Mouse (Mus musculus): ENCODE data around the gene Mettl6. TPM values are rescaled to one million over a fixed set of nuclear protein-coding genes. Genes with fewer than 3 reads are reported as not detected.

Mettl6 gene
- polyA plus RNA-seq, 1 experiment from 2014 or later = 48.7 TPM

DNA sequence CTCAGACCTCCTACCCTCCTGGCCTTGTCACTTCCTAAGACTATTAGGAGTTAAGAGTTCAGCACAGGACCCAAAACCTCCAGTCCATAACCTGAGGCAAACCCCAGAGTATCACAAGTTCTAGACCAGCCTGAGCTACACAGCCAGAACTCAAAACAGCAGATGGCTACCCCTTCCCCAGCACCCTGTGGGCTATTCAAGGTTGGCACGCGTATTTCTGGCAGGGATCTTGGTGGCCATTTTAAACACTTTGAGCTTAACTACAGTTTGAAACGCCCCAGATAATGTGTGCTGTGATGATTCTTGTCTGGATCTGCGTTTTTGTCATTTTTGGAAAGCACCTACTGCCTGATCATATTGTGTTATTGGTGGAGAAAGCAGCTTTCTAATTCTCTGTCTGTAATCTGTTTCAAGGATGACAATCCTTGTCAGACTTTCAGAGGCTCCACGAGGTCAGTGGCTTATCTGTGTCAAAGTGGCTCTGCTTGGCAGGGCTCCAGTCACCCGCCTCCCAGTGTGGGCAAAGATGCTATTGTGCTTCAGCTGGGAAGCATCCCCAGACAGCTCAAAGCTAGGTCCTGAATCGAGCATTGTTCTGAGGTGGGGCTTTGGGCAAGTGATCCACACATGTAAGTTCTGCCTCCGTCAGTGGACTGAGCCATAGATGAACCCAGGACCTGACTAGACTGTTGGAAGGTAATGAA lies 56.9 kb downstream of the Mettl6 start:
- ATAC-seq (replicated peaks) = no peak
- peaks cover 23% of the 10 kb centered on the region for H3K4me1 ChIP-seq
- no peak overlapping the region for H3K9ac ChIP-seq
- H3K27me3 ChIP-seq (replicated peaks) = no peaks in the 10 kb centered on the region
- H3K27ac ChIP-seq = no peak overlapping the region
- no peak overlapping the region for H3K4me3 ChIP-seq
- H3K9me3 ChIP-seq = no peaks in the 10 kb centered on the region
- 61% methylated on average over 8 of the region's 8 CpGs for WGBS
- H3K4me2 ChIP-seq = no peak overlapping the region
- no peaks in the 10 kb centered on the region for H3K36me3 ChIP-seq (replicated peaks)

DNA sequence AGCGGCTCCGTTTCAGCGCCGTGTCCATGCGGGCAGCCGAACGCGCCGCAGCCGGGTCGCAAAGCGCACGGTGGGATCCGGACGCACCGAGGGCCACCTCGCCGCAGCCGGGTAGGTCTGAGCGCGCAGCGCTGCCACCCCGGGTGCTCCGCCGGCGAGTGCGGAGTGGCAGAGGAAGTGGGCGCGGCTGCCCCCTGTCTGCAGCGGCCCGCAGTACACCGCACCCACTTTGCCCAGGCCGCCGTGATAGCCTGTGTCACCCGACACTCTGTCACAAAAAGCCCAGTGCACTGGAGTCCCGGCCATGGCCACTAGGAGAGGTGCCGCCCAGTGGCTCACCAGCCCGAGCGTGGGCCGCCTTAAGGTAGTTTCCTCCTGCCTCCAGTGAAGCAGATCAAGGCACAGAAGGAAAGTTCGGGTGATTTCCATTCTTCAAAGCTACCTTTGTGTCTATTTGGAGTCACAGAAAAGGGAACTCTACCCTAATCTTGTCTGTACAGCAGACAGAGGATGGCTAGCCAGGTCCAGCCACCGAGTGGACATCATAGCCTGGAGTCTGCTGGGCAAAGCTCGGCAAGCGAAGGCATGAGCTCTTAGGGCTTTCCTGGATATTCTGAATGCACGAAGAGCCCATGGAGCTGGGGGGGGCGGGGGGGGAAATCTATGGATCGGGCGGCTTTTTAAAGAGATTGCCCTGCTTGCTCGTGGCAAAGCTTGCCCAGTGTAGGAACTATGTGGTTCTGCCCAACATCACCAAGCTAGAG lies 58.7 kb downstream of the Mettl6 start, which contains the start of gene Sh3bp5:
Gene Sh3bp5 (minus strand): TSS at position 149 of the 764 bp plus-strand sequence.
- peak; percentile 95 for ATAC-seq (replicated peaks)
- Histone ChIP-seq H3K9ac (peak within 1 kb of the TSS; percentile 90), H3K4me3 (peak within 1 kb of the TSS; percentile 85), H3K9me3 (no peaks in the 10 kb centered on the region), H3K27me3 (replicated peaks) (no peaks in the 10 kb centered on the region), H3K27ac (peak within 1 kb of the TSS; percentile 98), H3K4me1 (peaks cover 30% of the 10 kb centered on the region), H3K4me2 (peak within 1 kb of the TSS; percentile 65), H3K36me3 (replicated peaks) (no peaks in the 10 kb centered on the region; the same call in 1 of the 2 replicates)
- WGBS = 7% methylated on average over 49 of the region's 49 CpGs

- H3K36me3 ChIP-seq (replicated peaks) = no peaks in the 10 kb centered on the region; the same call in 1 of the 2 replicates
- peak overlapping the region; percentile 98 for H3K27ac ChIP-seq
- ATAC-seq (replicated peaks) = peak; percentile 83
- H3K9ac ChIP-seq = peak overlapping the region; percentile 90
- peaks cover 33% of the 10 kb centered on the region for H3K4me1 ChIP-seq
- peak overlapping the region; percentile 65 for H3K4me2 ChIP-seq
- no peaks in the 10 kb centered on the region for H3K9me3 ChIP-seq
- peak overlapping the region; percentile 85 for H3K4me3 ChIP-seq
- WGBS = under 1% methylated on average over 53 of the region's 53 CpGs
- H3K27me3 ChIP-seq (replicated peaks) = no peaks in the 10 kb centered on the region
These were observed 59.6 kb downstream of the Mettl6 start for GRCm38 (mm10) chr14:31435018-31435915.

- peak overlapping the region; percentile 1 for H3K9ac ChIP-seq
- WGBS = 52% methylated on average over 5 of the region's 5 CpGs
- no peak for ATAC-seq (replicated peaks)
- no peaks in the 10 kb centered on the region; the same call in 1 of the 2 replicates for H3K36me3 ChIP-seq (replicated peaks)
- H3K9me3 ChIP-seq = no peaks in the 10 kb centered on the region
- peaks cover 33% of the 10 kb centered on the region for H3K4me1 ChIP-seq
- H3K4me2 ChIP-seq = peak overlapping the region; percentile 65
- H3K27me3 ChIP-seq (replicated peaks) = no peaks in the 10 kb centered on the region
- H3K4me3 ChIP-seq = peak overlapping the region; percentile 85
- H3K27ac ChIP-seq = no peak overlapping the region
These were observed 60.4 kb downstream of the Mettl6 start for GRCm38 (mm10) chr14:31434426-31434825.

DNA sequence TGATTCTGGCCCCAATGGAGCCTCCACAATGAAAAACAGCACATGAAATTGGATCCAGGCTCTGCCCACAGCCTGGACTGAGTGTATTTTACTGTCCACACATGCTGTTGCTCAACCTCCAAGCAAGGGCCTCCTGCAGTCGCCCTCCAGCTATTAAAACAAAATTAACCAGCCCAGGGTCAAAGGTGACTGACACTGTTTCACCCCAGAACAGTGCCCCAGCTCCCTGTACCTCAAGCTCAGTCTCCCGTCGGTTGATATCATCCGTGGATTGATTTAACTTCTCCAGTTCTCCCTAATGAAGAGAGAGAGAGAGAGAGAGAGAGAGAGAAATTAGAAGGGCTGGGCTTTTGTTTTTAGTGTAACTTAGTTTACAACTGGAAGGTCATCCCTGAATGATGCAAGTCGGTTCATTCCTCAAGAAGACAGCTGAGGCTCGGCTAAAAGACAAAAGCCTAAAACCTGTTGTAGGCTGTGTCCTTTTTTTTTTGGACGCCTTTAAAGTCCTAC lies 60.9 kb downstream of the Mettl6 start:
- Histone ChIP-seq H3K9me3 (no peaks in the 10 kb centered on the region), H3K36me3 (replicated peaks) (no peaks in the 10 kb centered on the region; the same call in 1 of the 2 replicates), H3K4me1 (peaks cover 33% of the 10 kb centered on the region), H3K4me3 (peak overlapping the region; percentile 85), H3K27me3 (replicated peaks) (no peaks in the 10 kb centered on the region), H3K4me2 (peak overlapping the region; percentile 65), H3K27ac (no peak overlapping the region), H3K9ac (peak overlapping the region; percentile 1; the same call in 1 of the 2 replicates)
- no peak for ATAC-seq (replicated peaks)
- WGBS = 34% methylated on average over 7 of the region's 7 CpGs

- Histone ChIP-seq H3K27ac (no peak overlapping the region), H3K4me1 (peaks cover 33% of the 10 kb centered on the region), H3K27me3 (replicated peaks) (no peaks in the 10 kb centered on the region), H3K36me3 (replicated peaks) (no peaks in the 10 kb centered on the region; the same call in 1 of the 2 replicates), H3K4me3 (no peak overlapping the region), H3K9ac (no peak overlapping the region), H3K4me2 (no peak overlapping the region), H3K9me3 (no peaks in the 10 kb centered on the region)
- no peak for ATAC-seq (replicated peaks)
- 77% methylated on average over 5 of the region's 5 CpGs for WGBS
These were observed 61.7 kb downstream of the Mettl6 start for GRCm38 (mm10) chr14:31433126-31433525.

DNA sequence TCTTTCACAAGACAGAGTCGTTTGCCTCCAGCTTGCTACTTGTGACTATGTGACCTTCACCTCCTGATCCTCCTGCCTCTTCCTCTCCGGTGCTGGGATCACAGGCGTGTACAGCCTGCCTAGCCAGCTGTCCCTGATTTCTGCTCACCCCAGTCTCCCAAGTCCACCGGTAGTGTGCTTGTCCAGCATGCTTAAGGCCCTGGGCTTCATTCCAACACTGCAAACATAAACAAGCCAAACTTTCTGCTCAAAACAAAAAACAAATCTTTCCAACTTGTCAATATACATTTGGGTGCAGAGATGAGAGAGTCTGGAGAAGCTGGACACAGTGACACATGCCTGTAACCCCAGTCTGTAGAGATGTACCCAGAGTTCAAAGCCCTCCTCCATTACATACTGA lies 62.4 kb downstream of the Mettl6 start:
- Histone ChIP-seq H3K4me2 (0 out of 2 replicates have a peak overlapping the region, but pooled peaks have one; percentile 8), H3K27me3 (replicated peaks) (no peaks in the 10 kb centered on the region), H3K9me3 (no peaks in the 10 kb centered on the region), H3K27ac (no peak overlapping the region), H3K4me1 (peaks cover 33% of the 10 kb centered on the region), H3K9ac (no peak overlapping the region), H3K36me3 (replicated peaks) (no peaks in the 10 kb centered on the region; the same call in 1 of the 2 replicates), H3K4me3 (no peak overlapping the region)
- 66% methylated on average over 4 of the region's 4 CpGs for WGBS
- ATAC-seq (replicated peaks) = no peak

GRCm38 (mm10) chr14:31431789-31432330 lies 63.0 kb downstream of the Mettl6 start:
- no peak overlapping the region for H3K4me3 ChIP-seq
- H3K9ac ChIP-seq = no peak overlapping the region
- no peak overlapping the region for H3K4me2 ChIP-seq
- H3K4me1 ChIP-seq = peaks cover 33% of the 10 kb centered on the region
- H3K27me3 ChIP-seq (replicated peaks) = no peaks in the 10 kb centered on the region
- H3K36me3 ChIP-seq (replicated peaks) = no peaks in the 10 kb centered on the region; the same call in 1 of the 2 replicates
- 88% methylated on average over 3 of the region's 3 CpGs for WGBS
- H3K27ac ChIP-seq = no peak overlapping the region
- no peak for ATAC-seq (replicated peaks)
- no peaks in the 10 kb centered on the region for H3K9me3 ChIP-seq

GRCm38 (mm10) chr14:31429004-31429395 lies 65.8 kb downstream of the Mettl6 start:
- 57% methylated on average over 5 of the region's 5 CpGs for WGBS
- no peak overlapping the region for H3K27ac ChIP-seq

DNA sequence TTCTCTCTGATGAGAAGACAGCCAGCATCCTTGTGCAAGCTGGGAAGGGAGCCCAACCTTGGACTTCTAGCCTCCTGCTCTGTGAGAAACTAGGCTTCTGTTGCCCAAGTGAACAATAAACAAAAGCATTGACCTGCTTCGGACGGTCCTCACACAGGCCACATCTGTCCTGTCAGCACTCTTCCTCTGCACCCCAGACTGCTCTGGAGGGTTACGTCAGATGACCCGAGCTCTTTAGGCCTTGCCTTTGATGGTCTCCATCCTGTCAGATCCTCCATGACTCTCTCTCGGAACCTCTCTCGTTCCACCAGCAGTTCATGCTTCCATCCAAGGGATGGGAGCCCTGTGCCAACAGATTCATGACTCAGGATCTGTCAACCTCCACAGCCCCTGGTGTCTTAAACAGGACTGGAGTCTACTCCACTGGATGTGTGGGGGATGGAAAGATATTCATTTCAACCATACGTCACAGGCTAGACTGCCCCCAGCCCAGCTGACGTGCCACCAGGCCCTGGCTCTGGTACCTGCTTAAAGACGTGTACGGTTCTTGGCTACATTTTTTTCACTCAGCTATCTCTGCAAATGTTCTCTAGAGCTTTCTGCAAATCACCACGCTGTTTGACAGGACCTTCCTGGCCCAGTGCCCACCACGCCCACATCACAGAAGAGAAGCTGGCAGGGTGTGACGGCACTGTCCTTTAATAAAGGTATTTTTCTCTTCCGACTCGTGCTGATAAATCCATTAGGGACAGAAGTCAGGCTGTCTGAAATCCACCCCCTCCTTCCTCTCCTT lies 66.4 kb downstream of the Mettl6 start:
- Histone ChIP-seq H3K9ac (no peak overlapping the region), H3K36me3 (replicated peaks) (peaks cover 12% of the 10 kb centered on the region), H3K4me3 (no peak overlapping the region), H3K4me1 (peaks cover 22% of the 10 kb centered on the region), H3K4me2 (no peak overlapping the region), H3K27me3 (replicated peaks) (no peaks in the 10 kb centered on the region), H3K27ac (no peak overlapping the region), H3K9me3 (no peaks in the 10 kb centered on the region)
- 66% methylated on average over 15 of the region's 15 CpGs for WGBS
- ATAC-seq (replicated peaks) = no peak

More at GRCm38 (mm10) chr14:31429004-31429395, 65.8 kb downstream of the Mettl6 start:
- no peak overlapping the region for H3K4me2 ChIP-seq
- no peaks in the 10 kb centered on the region for H3K27me3 ChIP-seq (replicated peaks)
- ATAC-seq (replicated peaks) = no peak
- H3K9me3 ChIP-seq = no peaks in the 10 kb centered on the region
- peaks cover 22% of the 10 kb centered on the region for H3K4me1 ChIP-seq
- H3K9ac ChIP-seq = no peak overlapping the region
- H3K36me3 ChIP-seq (replicated peaks) = peaks cover 12% of the 10 kb centered on the region
- H3K4me3 ChIP-seq = no peak overlapping the region

Data from midbrain, embryonic 15.5 days (tissue).